Mouse (Mus musculus) urinary bladder, postnatal 4 days (tissue): ENCODE measurements around the gene Lgr6.
"Not testable (repeated sequence)": the region's sequence is repeated elsewhere in the genome, so short reads cannot be mapped to it uniquely, and the experiment has no call there.

Experiments used
- DNase-seq, 2 experiments: peaks; one replicate each; pipeline ENCODE4 v3.0.0; 2021 to 2022; ENCODE audit warnings: low spot score in 2 of 2

The Lgr6 gene

DNA sequence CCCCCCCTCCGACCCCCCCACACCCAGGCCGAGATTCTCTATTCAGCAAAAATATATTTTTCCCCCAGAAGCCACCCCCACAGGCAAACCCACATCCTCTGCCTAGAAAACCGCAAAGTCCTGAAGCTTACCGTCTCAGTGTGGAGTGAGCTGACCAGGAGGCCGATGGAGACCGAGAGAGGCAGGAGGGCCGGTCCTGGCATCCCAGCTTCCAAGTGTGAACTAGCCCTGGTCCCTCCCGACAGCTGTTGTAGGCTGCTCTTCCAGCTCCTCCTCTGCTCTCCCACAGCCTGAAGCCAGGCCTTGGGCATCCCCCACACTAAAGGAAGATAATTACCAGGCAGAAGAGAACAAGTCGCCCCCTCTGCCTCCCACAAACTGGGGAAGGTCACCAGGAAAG lies 23.9 kb upstream of the Lgr6 start:
- DNase-seq = no peak

DNA sequence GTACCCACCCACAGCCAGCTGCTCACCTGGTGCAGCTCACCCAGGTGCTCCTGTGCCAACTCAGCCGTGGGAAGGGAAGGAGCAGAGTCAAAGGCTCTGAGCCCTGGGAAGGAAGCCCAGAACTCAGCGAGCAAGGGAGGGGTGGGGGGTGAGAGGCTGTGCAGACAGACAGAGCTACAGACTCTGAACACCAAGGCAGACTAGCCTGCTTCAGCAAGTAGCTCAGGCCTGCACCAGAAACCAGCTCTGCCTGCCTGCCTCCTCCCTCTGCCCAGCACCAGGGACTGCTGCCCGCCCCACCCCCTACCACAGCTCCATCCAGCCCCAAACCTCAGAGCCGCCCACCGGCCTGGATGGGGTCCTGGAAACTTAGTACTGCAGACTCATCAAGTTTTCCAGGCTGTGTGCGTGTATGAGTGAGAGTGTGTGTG lies 22.9 kb upstream of the Lgr6 start:
- DNase-seq = no peak

DNA sequence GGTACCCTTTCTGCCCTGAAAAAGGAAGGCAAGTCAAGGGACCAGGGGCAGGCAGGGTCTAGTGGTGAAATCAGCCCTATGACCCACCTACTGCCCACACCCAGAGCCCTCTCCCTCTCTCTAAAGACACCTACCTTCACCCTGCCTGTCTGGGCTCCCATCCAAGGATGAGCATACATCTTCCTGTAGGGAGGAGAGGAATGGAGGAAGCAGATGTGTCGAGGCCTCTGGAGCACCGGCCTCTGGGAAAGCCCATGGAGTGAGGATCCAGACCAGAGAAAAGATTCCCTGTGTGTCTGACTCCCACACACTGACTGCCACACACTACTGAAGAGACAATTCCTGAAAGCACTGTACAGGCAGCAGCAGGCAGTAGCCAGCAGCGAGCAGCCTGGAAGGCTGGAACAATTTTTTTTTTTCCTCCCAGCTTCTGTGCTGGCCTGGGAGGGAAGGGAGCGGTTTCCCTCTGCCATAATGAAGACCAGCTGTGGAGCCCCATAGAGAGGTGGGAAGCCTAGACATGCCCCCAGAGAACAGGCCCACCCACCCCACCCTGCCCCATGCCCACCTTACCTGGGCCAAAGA lies 21.5 kb upstream of the Lgr6 start:
- no peak for DNase-seq

DNA sequence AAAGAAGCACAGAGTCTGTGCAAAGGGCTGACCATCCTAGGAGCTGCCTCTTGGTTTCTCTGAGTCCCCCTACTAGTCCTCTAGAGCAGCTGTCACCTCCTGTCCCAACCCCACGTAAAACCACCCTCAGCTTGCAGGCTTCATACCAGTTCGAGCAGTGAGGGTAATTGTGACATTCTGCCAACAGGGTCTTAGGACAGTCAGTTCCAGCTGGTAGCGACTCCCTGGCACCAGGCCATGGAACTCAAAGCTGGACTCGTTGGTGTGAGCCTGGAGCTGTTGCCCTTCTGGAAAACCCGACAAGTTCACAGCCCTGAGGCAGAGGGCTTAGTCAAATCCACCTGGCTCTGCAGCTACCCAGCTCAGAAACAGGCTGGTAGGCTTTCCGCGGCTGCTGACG lies 20.9 kb upstream of the Lgr6 start:
- DNase-seq = no peak

DNA sequence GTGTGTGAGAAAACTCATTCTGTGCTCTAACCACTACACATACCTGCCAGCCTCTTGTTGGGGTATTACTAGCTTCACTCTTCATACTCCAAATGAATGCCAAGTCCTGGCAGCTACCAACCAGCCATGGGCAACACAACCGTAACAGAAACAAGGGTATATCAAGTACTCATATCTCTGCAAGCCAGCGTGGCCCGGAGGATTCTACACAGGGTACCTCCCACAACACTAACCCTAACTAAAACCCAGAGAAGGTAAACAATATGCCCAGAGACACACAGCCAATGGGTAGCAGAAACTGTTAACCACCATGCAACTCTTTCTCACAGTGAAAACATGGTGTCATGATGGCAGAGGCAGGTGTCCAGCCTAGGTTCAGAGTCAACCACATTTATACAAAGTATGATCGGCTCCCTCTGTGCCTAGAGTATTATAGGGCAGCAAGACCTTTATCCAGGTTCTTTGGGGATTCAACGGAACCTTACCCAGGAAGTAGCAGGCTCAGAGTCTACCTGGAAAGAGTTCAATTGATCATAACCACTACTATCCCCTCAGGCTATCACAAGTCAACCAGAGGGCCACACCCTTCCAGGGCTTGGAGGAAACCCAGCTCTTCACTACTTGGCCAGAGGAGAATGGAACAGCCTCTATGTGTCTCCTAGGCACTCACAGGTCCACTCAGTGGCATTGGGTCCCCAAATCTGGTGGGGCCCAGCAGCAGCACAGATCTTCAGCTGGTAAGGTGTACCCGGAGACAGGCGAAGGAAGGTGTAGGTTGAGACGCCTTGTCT lies 19.7 kb upstream of the Lgr6 start:
- DNase-seq = no peak

DNA sequence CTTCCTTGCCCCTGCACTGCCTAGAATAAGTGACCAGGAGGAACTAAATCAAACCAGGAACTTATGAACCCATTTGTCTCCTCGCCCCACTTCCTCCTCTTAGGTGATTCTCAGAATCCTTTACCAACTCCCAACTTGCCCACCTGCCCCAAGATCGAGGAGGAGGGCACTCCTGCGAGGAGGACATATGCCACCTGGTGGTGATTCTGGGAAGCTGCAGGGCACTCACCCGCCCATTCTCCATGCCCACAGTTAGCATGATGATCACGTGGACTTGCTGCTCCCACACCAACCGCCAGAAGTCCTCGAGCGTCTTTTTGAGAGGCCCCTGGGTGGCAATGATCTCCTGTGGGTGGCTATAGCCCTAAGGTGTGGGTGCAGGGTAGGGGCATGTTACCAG lies 7.6 kb upstream of the Lgr6 start:
- no peak for DNase-seq

DNA sequence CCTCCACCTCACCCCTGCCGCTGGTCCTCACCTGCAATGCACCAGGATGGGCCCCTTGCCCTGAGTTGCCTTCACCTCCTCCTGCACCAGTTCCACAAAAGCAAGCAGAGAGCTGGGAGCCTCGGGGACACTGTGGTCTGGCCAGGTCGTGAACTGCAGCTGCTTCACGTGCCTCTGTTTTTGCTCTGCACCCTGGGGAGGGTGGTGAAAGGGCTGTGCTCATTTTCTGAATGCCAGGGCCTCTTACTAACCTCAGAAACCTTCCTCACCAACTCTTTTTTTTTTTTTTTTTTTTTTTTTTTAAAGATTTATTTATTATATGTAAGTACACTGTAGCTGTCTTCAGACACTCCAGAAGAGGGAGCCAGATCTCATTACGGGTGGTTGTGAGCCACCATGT lies 6.2 kb upstream of the Lgr6 start:
- DNase-seq = not testable (repeated sequence)

DNA sequence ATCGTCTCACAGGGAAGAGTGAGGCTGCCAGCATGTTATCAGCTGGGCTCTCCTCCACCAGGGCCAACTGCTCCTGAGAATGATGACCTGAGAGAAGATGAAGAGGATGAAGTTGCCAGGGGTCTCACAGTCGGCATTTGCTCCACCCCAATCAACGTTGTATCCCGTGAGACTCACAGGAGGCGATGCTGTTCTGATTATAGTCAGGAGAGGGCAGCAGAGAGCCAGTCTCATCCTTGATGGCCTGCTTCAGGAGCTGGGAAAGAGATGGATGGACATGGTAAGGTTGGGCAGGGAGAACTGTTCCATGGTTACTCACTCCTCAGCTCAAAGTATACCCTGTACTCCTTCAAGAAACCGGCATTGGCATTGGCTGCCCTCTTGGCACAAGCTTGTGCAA lies 5.0 kb upstream of the Lgr6 start:
- peak in 1 of 2 experiments; percentile 77 for DNase-seq

DNA sequence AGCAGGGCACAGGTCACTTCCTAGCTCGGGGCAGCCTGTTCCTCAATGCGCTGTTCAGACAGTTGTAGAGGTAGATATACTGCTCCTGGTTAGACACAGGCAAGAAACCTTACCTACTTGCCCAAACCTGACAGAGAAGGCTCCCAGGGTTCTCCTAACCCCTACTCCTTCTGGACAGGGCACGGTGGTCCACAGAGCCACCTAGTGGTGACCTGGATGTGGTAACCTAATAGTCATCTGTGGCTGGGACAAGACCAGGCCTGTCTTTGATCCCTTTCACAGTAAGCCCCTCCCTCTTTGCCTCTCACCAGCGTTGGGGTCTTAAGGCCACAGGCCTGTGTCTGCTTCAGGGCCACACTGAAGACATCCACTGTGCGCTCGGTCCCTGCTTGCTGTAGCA lies 3.5 kb upstream of the Lgr6 start:
- no peak for DNase-seq

DNA sequence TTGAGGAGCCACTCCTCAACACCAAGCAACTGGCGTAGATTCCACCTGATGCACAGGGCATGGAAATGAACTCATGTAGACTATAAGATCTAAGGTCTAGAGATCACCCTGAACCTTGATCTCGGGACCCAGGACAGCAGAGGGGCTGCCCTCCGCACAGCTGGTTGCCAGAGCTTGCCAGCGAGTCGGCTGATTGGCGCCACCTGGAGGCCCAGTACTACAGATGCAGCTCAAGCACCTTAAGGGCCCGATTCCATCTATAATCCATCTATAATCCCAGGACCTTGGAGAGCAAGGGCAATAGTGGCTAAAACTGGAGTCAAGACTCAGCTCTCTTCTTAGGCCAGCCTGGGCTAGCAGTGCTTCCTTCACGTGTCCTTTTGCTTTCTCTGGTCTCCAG lies 875 bp upstream of the Lgr6 start:
- peak; percentile 59 to 82 for DNase-seq

DNA sequence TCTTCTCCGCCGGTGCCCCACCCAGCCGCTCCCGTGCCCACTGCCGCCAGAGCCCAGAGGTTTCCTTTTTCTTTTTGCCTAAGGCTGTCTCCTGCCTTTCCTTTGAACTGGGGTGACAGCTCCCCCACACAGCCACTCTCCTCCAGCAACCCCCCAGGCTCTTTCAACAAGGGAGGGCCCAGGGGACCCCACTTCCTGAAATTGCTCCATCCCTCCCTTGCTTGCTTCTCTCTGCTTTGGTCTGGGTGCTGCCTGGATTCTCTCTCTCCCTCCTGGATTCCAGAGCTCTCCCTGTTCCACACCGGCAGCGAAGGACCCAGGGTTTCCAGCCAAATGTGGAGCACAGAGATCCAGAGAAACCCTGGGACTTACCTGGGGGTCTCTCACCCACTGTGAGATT lies 4.7 kb downstream of the Lgr6 start:
- DNase-seq = no peak

DNA sequence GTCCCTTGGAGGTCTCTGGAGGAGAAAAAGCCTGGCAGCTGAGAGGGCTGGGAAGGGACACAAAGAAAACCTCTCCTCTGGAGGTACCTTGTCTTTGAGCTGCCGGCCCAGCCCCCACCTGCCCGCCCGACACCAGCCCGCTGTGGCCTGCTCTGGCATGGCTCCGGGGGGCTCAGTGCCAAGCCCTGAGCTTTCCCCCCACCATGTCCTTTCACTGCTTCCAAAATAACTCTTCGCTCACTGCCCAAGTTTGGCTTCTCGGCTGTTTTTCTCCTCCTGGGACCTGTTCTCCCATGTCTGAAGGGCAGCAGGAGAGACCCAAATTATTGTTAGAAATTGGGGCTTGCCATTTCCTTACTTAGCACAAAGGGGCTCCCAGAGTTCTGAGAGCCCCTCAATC lies 6.6 kb downstream of the Lgr6 start:
- no peak for DNase-seq

DNA sequence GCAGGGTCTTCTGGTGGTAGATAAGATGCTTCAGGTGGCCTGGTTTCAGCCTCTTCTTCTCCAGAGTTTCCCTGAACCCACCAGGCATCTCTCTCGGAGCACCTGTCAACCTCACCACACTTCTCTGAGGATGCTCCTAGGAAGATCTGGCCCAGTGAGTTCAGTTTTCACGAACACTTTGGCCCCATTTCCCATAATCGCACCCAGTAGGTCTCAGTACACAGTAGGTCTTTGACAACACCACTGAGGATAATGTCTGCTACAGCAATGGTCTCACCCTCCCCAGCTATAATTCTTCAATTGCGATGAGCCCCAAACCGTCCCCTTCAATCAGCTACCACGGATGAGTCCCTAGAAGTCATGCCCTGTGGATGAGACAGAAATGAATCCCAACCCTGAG lies 7.6 kb downstream of the Lgr6 start:
- DNase-seq = no peak

DNA sequence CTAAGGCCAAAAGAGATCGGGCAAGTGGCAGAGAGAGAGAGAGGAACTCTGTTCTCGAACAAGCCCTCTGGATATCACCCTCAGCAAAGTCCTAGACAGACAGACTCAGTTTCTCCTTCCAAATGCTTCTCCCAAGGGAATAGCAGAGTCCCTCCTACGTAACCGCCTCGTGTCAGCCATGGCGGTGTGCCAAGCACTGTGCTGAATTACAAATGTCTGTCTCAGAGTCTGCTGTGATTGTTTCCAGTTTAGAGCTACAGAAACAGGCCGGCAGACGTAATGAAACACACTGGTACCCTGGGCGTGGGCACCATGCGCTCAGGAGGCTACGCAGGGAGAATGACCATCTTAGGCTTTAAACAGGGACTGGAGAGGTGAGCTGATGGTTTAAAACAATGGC lies 8.8 kb downstream of the Lgr6 start:
- DNase-seq = no peak

DNA sequence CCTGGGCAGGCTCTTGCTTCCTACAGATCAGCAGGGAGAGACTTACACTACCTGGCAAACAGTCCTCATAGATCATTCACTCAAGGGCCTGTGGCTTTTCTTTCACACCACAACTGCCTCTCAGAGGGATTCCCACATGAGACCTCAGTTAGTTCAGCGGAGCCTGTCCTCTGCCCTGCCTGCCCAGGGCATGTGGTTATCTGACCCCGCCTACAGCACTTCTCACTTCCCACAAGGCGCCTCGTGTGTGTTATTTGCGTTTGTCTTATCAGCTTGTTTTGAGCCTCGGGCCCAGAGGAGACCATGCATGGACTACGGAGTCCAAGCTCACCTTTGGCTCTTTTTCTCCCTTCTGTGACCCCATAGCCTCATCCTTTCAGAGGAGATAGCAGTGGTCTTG lies 9.9 kb downstream of the Lgr6 start:
- DNase-seq = no peak

DNA sequence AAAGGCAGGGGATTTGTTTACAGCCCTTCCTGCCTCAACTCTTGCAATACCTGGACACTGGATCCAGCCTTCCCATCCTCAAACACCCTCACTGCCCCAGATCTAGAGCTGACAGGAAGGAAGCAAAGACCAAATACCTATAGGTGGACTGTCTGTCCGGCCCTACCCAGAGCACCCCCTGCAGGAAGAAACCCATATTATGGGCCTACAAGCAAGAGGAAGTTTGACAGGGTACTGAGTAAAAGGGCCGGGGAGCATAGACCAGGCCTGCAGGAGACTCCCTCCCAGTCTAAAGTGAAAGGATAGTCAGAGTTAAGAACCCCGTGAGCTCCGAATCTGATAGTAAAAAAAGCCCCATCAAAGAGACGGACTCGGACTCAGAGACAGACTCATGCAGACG lies 10.4 kb downstream of the Lgr6 start:
- no peak for DNase-seq

DNA sequence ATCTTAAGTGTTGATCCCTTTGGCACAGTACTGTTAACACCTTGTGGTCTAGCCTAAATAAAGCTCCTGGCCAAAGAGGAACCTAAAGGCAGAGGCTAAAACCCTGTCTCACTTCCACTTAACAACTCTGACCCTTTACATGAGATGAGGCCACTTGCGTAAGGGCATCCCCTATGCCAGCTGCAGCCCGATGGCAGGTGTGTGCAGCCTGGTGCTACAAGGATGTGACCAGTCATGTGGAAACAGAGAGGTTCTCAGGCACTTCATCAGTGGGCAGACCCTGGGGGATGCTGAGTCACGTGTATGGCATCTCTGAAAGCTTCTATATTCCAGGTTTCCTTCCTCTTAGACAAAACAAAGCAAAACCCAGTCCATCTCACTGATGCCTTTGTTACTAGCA lies 14.2 kb downstream of the Lgr6 start:
- no peak for DNase-seq

DNA sequence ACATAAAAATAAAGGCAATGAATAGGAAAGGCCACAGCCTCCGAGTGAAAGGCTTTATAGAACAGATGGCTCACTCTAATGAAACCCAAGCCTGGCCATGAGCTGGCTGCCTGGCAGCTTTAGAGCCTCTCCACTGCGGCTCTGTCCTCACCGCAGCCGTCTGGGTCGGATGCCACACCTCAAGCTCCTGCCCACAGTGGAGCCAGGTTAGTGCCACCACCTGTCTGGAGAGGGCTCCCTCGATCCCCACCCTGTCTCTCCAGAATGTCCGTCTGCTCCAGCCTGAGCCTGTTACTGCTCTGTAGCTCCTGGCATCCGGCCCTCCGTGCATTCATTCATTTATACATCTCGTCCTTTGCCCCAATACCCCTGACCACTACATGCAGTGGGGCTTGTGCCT lies 15.4 kb downstream of the Lgr6 start:
- no peak for DNase-seq

DNA sequence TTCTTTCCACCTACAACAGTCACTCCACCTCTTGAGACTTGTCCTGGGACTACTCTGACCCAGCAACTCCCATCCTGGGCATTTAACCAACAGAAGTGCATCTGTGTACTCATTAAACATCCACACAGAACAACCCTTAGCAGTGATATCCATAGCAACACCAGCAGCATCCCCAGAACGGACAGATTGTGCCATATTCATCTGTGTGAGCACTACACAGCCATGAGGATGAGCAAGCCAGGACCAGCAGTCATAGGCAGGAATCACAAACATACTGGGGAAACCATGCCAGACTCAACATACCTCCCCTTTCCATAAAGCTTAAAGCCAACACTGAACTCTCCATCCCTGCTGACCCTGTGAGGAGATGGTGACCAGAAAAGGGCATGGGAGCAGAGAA lies 17.7 kb downstream of the Lgr6 start:
- DNase-seq = no peak

DNA sequence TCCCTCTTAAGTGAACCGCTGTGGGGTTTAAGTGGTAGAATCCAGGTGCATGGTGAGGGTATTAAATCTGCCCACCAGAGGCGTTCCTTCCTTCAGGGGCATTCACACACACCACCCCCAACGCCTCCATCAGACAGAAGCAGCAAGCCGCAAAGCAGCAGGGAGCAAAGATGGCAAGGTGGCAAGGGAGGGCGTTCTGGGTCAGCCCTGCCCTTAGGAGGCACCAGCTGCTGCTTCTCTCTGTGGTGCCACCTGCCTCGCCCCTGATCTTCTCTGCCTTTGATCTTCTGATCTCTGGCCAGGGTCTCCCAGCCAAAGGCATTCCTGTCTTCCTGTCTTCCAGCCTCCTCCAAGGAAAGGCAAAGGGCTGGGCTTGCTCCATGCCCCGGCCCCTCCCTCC lies 19.1 kb downstream of the Lgr6 start:
- no peak for DNase-seq

DNA sequence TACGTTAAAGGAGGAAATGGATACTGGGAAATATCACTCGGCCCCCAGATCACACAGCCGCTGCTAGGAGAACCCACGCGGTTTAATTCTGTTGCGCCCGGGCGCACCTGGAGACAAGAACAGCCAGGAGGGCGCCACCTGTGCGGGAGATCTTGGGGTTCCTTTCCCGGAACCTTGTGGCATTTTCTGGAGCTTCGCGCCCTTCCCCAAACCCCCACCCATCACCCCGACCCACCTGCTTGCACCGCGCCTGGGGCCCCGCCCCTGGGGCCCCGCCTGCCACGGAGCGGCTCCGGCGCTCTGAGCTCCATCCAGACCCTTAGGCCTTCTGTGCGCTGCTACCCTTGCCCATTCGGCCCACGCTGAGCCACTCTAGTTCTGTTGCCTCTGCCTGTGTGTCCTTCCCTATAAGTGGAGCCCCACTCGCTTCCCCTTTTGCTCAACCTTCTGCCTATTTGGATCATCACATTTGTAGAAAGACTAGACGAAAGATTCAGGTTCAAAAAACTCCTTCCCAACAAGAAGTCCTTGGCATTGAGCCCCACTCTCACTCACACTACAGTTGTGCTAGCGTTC lies 19.7 kb downstream of the Lgr6 start:
- DNase-seq = no peak

DNA sequence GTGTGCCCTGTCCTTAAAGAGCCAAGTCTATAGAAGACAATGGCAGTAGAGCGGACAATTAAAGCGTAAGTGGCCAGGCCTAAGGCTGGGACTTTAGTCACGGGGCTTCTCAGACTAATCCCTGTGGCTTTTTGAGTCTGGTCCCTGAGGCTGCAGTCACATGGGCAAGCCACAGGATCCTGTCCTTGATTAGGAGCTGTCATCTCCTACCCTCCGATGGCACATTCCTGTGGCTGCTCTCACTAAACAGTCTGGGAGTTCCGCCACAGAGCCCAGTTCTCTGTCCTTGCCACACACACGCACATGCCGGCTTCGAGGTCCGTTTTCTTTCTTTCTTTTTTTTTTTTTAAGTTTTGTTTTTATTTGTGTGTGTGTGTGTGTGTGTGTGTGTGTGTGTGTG lies 21.6 kb downstream of the Lgr6 start:
- DNase-seq = no peak

DNA sequence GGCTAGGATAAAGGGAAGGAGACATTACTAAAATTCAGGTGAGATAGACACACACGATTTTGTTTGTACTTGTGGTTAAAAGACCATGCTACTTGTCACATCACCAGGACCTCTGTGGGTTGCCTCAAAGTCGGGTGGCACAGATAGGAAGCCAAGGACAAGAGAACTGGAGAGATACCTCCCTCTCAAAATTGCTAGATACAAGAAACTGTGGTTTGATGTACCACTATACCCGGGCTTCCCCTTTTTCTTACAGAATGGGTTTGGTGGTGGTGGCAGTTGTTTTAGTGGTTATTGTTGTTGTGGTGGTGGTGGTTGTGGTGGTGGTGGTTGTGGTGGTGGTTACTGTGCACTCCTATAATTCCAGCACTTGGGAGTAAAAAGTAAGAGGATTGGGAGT lies 22.8 kb downstream of the Lgr6 start:
- no peak for DNase-seq

DNA sequence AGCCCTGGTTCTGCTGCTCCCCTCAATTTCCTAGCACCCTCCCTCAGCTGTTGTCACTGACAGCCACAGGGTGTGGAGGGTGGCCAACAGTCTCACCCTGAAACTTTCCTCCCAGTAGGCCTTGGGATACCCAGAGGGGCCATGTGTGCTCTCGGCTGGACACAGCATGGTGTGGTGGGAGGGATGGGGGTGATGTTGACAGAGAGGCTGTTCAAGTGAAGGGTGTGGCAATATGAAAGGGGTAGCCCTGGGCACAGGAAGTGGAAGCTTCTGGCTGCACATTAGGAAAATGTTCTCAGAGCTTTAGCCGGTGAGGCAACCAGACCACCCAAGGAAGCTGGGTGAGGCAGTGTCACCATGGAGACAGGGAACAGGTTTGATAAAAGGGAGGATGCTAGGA lies 26.1 kb downstream of the Lgr6 start:
- no peak for DNase-seq
